Mouse (Mus musculus): ENCODE results near the gene Stxbp6. TPM values are rescaled to one million over a fixed set of nuclear protein-coding genes. Genes with fewer than 3 reads are reported as not detected.

Gene Stxbp6
- total and polyA plus RNA-seq, 2 experiments from 2014 or later: 19.6 to 22.6 TPM

DNA sequence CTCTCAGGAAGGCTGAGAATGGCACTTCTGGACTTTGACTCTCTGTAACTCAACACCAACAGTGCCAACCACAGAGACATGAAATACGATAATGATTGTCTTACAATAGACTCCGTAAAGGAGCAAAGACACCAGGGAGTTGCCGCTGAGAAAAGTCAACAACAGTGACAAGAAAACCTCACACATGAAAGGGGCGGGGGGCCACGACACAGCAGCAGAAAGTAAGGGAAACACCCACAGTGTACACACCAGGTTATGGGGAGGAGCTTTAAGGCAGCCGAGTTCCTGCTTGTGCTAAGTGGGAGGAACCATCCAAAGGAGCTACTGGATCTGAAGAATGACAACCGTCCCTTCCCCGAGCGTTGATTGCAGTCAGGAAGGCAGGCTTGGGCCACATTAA, 4.3 kb downstream of the Stxbp6 start:
- H3K27me3 ChIP-seq (ENCODE audit: insufficient read depth, low read length): no peaks in the 10 kb centered on the region
- H3K36me3 ChIP-seq (ENCODE audit: insufficient read depth): no peaks in the 10 kb centered on the region
- H3K9ac ChIP-seq: no peak overlapping the region
- no peak for TF ChIP-seq CTCF (IDR thresholded peaks at IDR 0.05; ENCODE audit: low read depth)
- DNase-seq: no peak
- H3K4me1 ChIP-seq (ENCODE audit: insufficient read depth): no peaks in the 10 kb centered on the region
- H3K4me2 ChIP-seq (ENCODE audit: low read depth): no peak overlapping the region
- WGBS: 73% methylated on average over 9 of the region's 9 CpGs
- ATAC-seq: no peak
- H3K4me3 ChIP-seq (ENCODE audit: low read depth, low read length): no peak overlapping the region
- no peaks in the 10 kb centered on the region for H3K9me3 ChIP-seq (ENCODE audit: low read length)
- H3K27ac ChIP-seq (ENCODE audit: low read depth, low read length): no peak overlapping the region

DNA sequence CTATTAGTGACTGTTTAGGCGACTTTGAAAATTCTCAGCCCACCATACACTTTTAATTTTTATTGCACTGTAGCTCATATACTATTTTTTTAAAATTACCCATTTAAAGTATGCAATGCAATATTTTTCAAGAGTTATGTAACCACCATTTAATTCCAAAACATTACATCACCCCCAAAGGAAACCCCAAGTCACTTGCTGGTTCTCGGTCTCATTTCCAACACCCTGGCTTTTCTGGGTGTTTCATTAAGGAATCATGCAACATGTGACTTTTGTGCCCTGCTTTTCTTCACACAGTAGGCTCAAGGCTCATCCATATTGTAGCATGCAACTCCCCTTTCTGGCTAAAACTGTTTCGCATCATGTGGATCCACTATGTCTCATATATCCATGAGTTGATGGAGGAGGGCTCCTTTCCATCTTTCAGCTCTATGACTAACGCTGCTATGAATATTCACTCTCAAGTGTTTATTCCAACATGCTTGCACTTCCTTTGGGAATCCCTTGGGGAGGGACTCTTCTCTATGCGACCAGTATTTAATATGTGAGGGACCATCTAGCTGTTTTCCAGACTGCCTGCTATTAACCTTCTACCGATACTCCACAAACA, 6.3 kb downstream of the Stxbp6 start:
- ATAC-seq (no peak), DNase-seq (no peak)
- no peaks in the 10 kb centered on the region for H3K9me3 ChIP-seq (ENCODE audit: low read length)
- no peak overlapping the region for H3K4me2 ChIP-seq (ENCODE audit: low read depth)
- no peak overlapping the region for H3K4me3 ChIP-seq (ENCODE audit: low read depth, low read length)
- no peaks in the 10 kb centered on the region for H3K4me1 ChIP-seq (ENCODE audit: insufficient read depth)
- no peak overlapping the region for H3K27ac ChIP-seq (ENCODE audit: low read depth, low read length)
- no peaks in the 10 kb centered on the region for H3K27me3 ChIP-seq (ENCODE audit: insufficient read depth, low read length)
- H3K36me3 ChIP-seq (ENCODE audit: insufficient read depth): no peaks in the 10 kb centered on the region
- no peak overlapping the region for H3K9ac ChIP-seq
- WGBS: 87% methylated on average over 6 of the region's 6 CpGs
- TF ChIP-seq CTCF (IDR thresholded peaks at IDR 0.05; ENCODE audit: low read depth): no peak

DNA sequence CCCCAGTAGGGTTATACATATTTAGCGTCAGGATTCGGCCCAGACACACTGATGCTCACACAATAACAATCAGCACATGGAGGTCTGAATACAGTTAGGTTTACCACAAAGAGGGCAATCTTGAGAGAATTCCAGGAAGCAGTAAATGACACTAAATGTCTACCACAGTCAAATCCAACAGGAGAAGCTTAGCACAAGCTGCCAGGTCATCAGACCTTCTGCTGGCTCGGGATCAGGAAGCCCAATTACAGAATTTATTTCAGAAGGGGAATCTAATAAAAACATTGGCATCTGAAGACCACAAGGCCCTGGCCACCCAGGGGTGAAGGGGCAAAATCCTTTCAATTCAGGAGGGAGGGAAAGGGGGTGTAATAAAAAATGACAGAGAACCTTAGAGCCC, 6.8 kb downstream of the Stxbp6 start:
- no peak for TF ChIP-seq CTCF (IDR thresholded peaks at IDR 0.05; ENCODE audit: low read depth)
- no peaks in the 10 kb centered on the region for H3K27me3 ChIP-seq (ENCODE audit: insufficient read depth, low read length)
- ATAC-seq: no peak

DNA sequence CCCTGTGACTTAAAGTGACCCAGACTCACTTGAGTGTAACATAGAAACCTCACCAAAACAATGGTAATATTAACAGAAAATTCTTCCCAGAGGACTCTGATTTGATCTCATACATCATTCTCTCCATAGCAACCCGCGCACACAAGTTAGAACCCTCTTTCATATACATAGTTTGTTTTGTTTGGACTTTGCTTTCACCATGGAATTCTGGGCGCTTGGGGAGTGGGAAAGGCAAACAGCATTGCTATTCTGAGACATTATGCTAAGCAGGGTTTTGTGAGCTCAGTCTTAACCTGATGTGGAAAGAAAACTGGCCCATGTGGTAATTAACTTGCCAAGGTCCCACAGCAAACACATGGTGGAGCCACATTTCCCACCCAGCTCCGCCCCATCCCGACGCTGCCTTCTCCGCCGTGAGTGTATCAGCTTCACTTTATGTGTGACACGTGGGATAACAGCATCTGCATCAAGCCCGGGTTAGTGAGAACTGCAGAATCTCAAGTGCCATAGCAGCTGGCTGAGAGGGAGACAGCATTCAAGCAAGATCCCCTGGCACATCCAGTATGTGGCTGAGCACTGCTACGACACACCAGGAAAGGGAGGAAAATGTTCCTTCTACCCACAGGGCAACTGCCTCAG, 7.3 kb downstream of the Stxbp6 start:
- no peak overlapping the region; the same call in 1 of the 2 replicates for H3K27ac ChIP-seq (ENCODE audit: low read depth, low read length)
- no peaks in the 10 kb centered on the region for H3K4me1 ChIP-seq (ENCODE audit: insufficient read depth)
- H3K9me3 ChIP-seq (ENCODE audit: low read length): no peaks in the 10 kb centered on the region
- peak overlapping the region; percentile 21 for H3K4me2 ChIP-seq (ENCODE audit: low read depth)
- H3K9ac ChIP-seq: no peak overlapping the region
- H3K27me3 ChIP-seq (ENCODE audit: insufficient read depth, low read length): no peaks in the 10 kb centered on the region
- no peak for TF ChIP-seq CTCF (IDR thresholded peaks at IDR 0.05; ENCODE audit: low read depth)
- DNase-seq: peak; percentile 49
- 16% methylated on average over 11 of the region's 11 CpGs for WGBS
- peak; percentile 92 for ATAC-seq
- H3K36me3 ChIP-seq (ENCODE audit: insufficient read depth): no peaks in the 10 kb centered on the region
- no peak overlapping the region for H3K4me3 ChIP-seq (ENCODE audit: low read depth, low read length)

More for the DNA sequence above, 6.8 kb downstream of the Stxbp6 start:
- no peak for DNase-seq
- Histone ChIP-seq H3K4me2 (ENCODE audit: low read depth) (peak overlapping the region; percentile 21), H3K27ac (ENCODE audit: low read depth, low read length) (no peak overlapping the region; the same call in 1 of the 2 replicates), H3K4me1 (ENCODE audit: insufficient read depth) (no peaks in the 10 kb centered on the region), H3K36me3 (ENCODE audit: insufficient read depth) (no peaks in the 10 kb centered on the region), H3K4me3 (ENCODE audit: low read depth, low read length) (no peak overlapping the region), H3K9me3 (ENCODE audit: low read length) (no peaks in the 10 kb centered on the region), H3K9ac (no peak overlapping the region)
- 18% methylated on average over 3 of the region's 3 CpGs for WGBS

DNA sequence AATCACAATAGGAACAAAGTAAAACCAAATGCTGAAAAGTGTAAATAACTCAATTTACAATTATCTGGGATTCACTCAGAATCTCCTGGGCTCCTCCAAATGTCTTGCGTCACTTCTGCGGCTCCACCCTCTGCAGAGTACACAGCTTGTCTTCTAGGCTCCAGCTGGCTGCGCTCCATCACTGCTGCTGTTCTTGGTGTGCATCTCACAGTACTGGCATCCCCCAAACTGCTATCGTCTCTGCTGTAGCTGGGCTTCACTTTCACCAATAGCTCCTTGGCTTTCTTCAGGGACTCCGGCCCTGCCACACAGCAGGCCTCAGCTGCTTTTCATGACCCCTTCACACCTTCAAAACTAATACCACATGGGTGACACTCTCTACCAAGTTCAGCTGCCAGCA, 10.9 kb downstream of the Stxbp6 start:
- H3K4me2 ChIP-seq (ENCODE audit: low read depth): no peak overlapping the region
- no peak for TF ChIP-seq CTCF (IDR thresholded peaks at IDR 0.05; ENCODE audit: low read depth)
- no peaks in the 10 kb centered on the region for H3K9me3 ChIP-seq (ENCODE audit: low read length)
- no peak overlapping the region for H3K9ac ChIP-seq
- no peaks in the 10 kb centered on the region for H3K36me3 ChIP-seq (ENCODE audit: insufficient read depth)
- no peak overlapping the region for H3K27ac ChIP-seq (ENCODE audit: low read depth, low read length)
- no peak for ATAC-seq
- H3K27me3 ChIP-seq (ENCODE audit: insufficient read depth, low read length): no peaks in the 10 kb centered on the region
- WGBS: 85% methylated on average over 5 of the region's 5 CpGs
- no peaks in the 10 kb centered on the region for H3K4me1 ChIP-seq (ENCODE audit: insufficient read depth)
- DNase-seq: no peak
- H3K4me3 ChIP-seq (ENCODE audit: low read depth, low read length): no peak overlapping the region

DNA sequence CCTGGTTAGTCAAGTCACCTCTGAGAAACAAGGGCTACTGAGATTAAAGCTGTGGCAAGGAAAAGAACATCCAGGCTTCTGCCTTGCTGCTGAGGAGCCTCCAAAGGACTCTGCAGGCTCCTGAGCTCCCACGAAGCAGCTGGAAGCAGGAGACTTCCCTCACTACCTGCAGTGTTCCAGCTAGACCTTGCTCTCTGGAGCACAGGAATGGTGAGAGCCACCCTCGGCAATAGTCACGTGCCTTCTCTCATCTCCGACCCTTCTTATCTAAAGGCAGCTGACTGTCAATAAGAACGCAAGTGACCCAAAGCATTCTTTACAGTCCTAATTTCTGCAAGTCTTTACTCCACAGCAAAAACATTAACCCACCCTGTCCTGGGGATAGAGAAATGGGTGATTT, 13.2 kb downstream of the Stxbp6 start:
- H3K36me3 ChIP-seq (ENCODE audit: insufficient read depth): no peaks in the 10 kb centered on the region
- no peak for ATAC-seq
- H3K4me2 ChIP-seq (ENCODE audit: low read depth): no peak overlapping the region
- no peak overlapping the region for H3K9ac ChIP-seq
- H3K4me1 ChIP-seq (ENCODE audit: insufficient read depth): no peaks in the 10 kb centered on the region
- DNase-seq: no peak
- no peak for TF ChIP-seq CTCF (IDR thresholded peaks at IDR 0.05; ENCODE audit: low read depth)
- H3K27ac ChIP-seq (ENCODE audit: low read depth, low read length): no peak overlapping the region
- H3K9me3 ChIP-seq (ENCODE audit: low read length): no peaks in the 10 kb centered on the region
- no peak overlapping the region for H3K4me3 ChIP-seq (ENCODE audit: low read depth, low read length)
- WGBS: 76% methylated on average over 5 of the region's 5 CpGs
- H3K27me3 ChIP-seq (ENCODE audit: insufficient read depth, low read length): no peaks in the 10 kb centered on the region

DNA sequence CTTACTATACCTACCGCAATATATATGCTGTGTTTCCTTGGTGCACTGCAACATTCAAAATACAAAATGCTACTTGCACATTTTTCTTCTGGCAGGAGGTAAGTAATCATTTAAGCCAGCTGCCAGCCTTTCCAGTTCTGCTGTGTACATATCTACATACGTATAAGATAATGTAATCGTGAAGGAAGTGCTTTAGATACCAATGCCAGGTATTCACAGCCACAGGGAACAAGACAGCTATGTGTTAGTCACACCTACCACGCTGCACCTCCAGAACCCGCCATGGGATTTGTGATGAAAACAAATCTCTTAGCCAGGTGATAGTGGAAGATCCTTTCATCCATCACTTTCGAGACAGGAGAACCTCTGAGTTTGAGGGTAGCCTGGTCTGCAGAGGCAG, 13.7 kb downstream of the Stxbp6 start:
- H3K27me3 ChIP-seq (ENCODE audit: insufficient read depth, low read length): no peaks in the 10 kb centered on the region
- no peaks in the 10 kb centered on the region for H3K4me1 ChIP-seq (ENCODE audit: insufficient read depth)
- 88% methylated on average over 6 of the region's 6 CpGs for WGBS
- H3K27ac ChIP-seq (ENCODE audit: low read depth, low read length): no peak overlapping the region
- no peak overlapping the region for H3K4me2 ChIP-seq (ENCODE audit: low read depth)
- H3K9me3 ChIP-seq (ENCODE audit: low read length): no peaks in the 10 kb centered on the region
- DNase-seq (no peak), ATAC-seq (no peak)
- TF ChIP-seq CTCF (IDR thresholded peaks at IDR 0.05; ENCODE audit: low read depth): no peak
- H3K36me3 ChIP-seq (ENCODE audit: insufficient read depth): no peaks in the 10 kb centered on the region
- H3K4me3 ChIP-seq (ENCODE audit: low read depth, low read length): no peak overlapping the region
- no peak overlapping the region for H3K9ac ChIP-seq
